ENCODE assay signal across 14 mouse cellular contexts in the genomic region with DNA sequence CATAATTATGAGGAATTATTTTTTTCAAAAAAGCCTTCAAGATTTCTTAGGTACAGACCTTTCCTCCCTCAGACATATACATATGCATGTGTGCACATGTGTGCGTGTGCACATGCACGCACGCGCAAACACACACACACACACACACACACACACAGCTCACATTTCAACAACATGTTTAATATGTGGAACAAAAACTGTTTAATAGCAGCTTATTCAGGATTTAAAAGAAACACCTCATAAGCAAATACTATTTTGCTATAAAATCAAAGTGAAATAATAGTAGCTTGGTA. TPM values are rescaled to one million over a fixed set of nuclear protein-coding genes. Genes with fewer than 3 reads are reported as not detected.
A peak's percentile ranks its signal among the peaks of the same experiment; 100 is the strongest.
DNase-seq lines count a peak whose midpoint lies in the region; ATAC-seq and TF ChIP-seq lines count a peak whose summit lies in the region.
"Had no signal": no experiment of that assay in that cellular context is flagged by ENCODE, and none has a peak within 500 bp of the region (broad histone marks: within the 10 kb centered on the region; RNA-seq: fewer than 3 reads in every experiment).

No protein-coding gene starts in this region.

- no peaks in the 10 kb centered on the region for H3K27me3 ChIP-seq in heart, embryonic 14.5 days (ENCODE audit: control insufficient read depth, insufficient read depth, low read length)
- H3K27me3 ChIP-seq in lung, embryonic 16.5 days (ENCODE audit: control insufficient read depth, insufficient read depth, low read depth, low read length): no peaks in the 10 kb centered on the region
- H3K27me3 ChIP-seq in forebrain, postnatal 0 days (ENCODE audit: insufficient read depth, low read length): no peaks in the 10 kb centered on the region
- H3K27me3 ChIP-seq in midbrain, postnatal 0 days (ENCODE audit: insufficient read depth, low read length): no peaks in the 10 kb centered on the region
- H3K27me3 ChIP-seq: limb, embryonic 15.5 days had no signal

- no peak overlapping the region for H3K4me3 ChIP-seq in heart, embryonic 14.5 days (ENCODE audit: control insufficient read depth in 1 of 2, insufficient read depth in 1 of 2, low read depth in 1 of 2, low read length in 2 of 2)
- H3K4me3 ChIP-seq in lung, embryonic 16.5 days (ENCODE audit: low read length): no peak overlapping the region
- peak overlapping the region; percentile 36 for H3K4me3 ChIP-seq in forebrain, postnatal 0 days (ENCODE audit: low read depth, low read length)
- H3K4me3 ChIP-seq in midbrain, postnatal 0 days (ENCODE audit: low read depth, low read length): peak overlapping the region; percentile 37
- H3K4me3 ChIP-seq: limb, embryonic 15.5 days had no signal

- no peak for DNase-seq in heart, postnatal 10 days
- DNase-seq in lung, postnatal 10 days: no peak
- no peak for DNase-seq in forebrain, postnatal 0 days
- no peak for DNase-seq in midbrain, postnatal 0 days (ENCODE audit: low spot score)
- no peak for DNase-seq in right cerebral cortex, adult 2 months (ENCODE audit: low spot score in 2 of 2)
- no peak for DNase-seq in thymus, postnatal 25 days
- DNase-seq: cerebellum, adult 2 months; gastrocnemius, postnatal 14 days; kidney, adult 11 months; kidney, postnatal 25 days; lung, postnatal 36 days had no signal

- peak overlapping the region; percentile 63; the same call in 1 of the 2 replicates for H3K9ac ChIP-seq in heart, embryonic 14.5 days (ENCODE audit: low read length)
- H3K9ac ChIP-seq in lung, embryonic 16.5 days (ENCODE audit: low read length): no peak overlapping the region
- H3K9ac ChIP-seq in forebrain, postnatal 0 days: peak overlapping the region; percentile 68
- peak overlapping the region; percentile 81 for H3K9ac ChIP-seq in midbrain, postnatal 0 days (replicated peaks; ENCODE audit: low read length, poor library complexity, severe bottlenecking)
- H3K9ac ChIP-seq: limb, embryonic 15.5 days had no signal

- no peak for TF ChIP-seq CTCF in forebrain, postnatal 0 days (IDR thresholded peaks at IDR 0.05; ENCODE audit: low read depth)
- no peak for TF ChIP-seq CTCF in midbrain, postnatal 0 days (IDR thresholded peaks at IDR 0.05)

- H3K36me3 ChIP-seq in heart, embryonic 14.5 days (ENCODE audit: control insufficient read depth, insufficient read depth, low read length): no peaks in the 10 kb centered on the region
- no peaks in the 10 kb centered on the region for H3K36me3 ChIP-seq in lung, embryonic 16.5 days (ENCODE audit: control insufficient read depth, insufficient read depth, low read length)
- H3K36me3 ChIP-seq in forebrain, postnatal 0 days (ENCODE audit: insufficient read depth): no peaks in the 10 kb centered on the region
- H3K36me3 ChIP-seq in midbrain, postnatal 0 days (ENCODE audit: insufficient read depth, low read length): no peaks in the 10 kb centered on the region
- H3K36me3 ChIP-seq: limb, embryonic 15.5 days had no signal

- peak overlapping the region; percentile 57 for H3K4me2 ChIP-seq in heart, embryonic 14.5 days (ENCODE audit: low read length)
- H3K4me2 ChIP-seq in lung, embryonic 16.5 days (ENCODE audit: low read depth, low read length): peak overlapping the region; percentile 36; the same call in 1 of the 2 replicates
- peak overlapping the region; percentile 60 for H3K4me2 ChIP-seq in forebrain, postnatal 0 days (ENCODE audit: low read depth)
- H3K4me2 ChIP-seq in midbrain, postnatal 0 days (ENCODE audit: low read depth, low read length, poor library complexity, severe bottlenecking): peak overlapping the region; percentile 52
- H3K4me2 ChIP-seq: limb, embryonic 15.5 days had no signal

- 94% methylated on average over 4 of the region's 4 CpGs for WGBS in heart, embryonic 14.5 days
- WGBS in lung, embryonic 16.5 days: 93% methylated on average over 4 of the region's 4 CpGs
- 83% methylated on average over 4 of the region's 4 CpGs for WGBS in forebrain, postnatal 0 days
- 74% methylated on average over 4 of the region's 4 CpGs for WGBS in midbrain, postnatal 0 days

- peak overlapping the region; percentile 61 to 67; a peak in 3 of 4 replicates for H3K27ac ChIP-seq in heart, embryonic 14.5 days (replicated peaks in 1 of 2; ENCODE audit: control insufficient read depth in 1 of 2, insufficient read depth in 1 of 2, low read depth in 2 of 2, low read length in 2 of 2)
- no peak overlapping the region for H3K27ac ChIP-seq in lung, embryonic 16.5 days (ENCODE audit: low read length)
- H3K27ac ChIP-seq in forebrain, postnatal 0 days (ENCODE audit: low read depth, low read length): peak overlapping the region; percentile 96
- peak overlapping the region; percentile 91 for H3K27ac ChIP-seq in midbrain, postnatal 0 days (ENCODE audit: low read depth, low read length)
- H3K27ac ChIP-seq: limb, embryonic 15.5 days had no signal

- intact Hi-C loops in heart, postnatal 10 days (cut with DNase I): no loop called here

- peaks cover 20 to 54% of the 10 kb centered on the region in 2 experiments for H3K4me1 ChIP-seq in heart, embryonic 14.5 days (ENCODE audit: control insufficient read depth in 2 of 2, insufficient read depth in 2 of 2, low read length in 2 of 2)
- H3K4me1 ChIP-seq in lung, embryonic 16.5 days (replicated peaks; ENCODE audit: control insufficient read depth, insufficient read depth, low read length): peaks cover 20% of the 10 kb centered on the region
- H3K4me1 ChIP-seq in forebrain, postnatal 0 days (ENCODE audit: insufficient read depth): no peaks in the 10 kb centered on the region
- peaks cover 7% of the 10 kb centered on the region; the same call in 1 of the 2 replicates for H3K4me1 ChIP-seq in midbrain, postnatal 0 days (ENCODE audit: insufficient read depth, low read length)

- no peaks in the 10 kb centered on the region for H3K9me3 ChIP-seq in heart, embryonic 14.5 days (ENCODE audit: control insufficient read depth, low read length)
- no peaks in the 10 kb centered on the region for H3K9me3 ChIP-seq in lung, embryonic 16.5 days (ENCODE audit: control insufficient read depth, low read length)
- no peaks in the 10 kb centered on the region for H3K9me3 ChIP-seq in forebrain, postnatal 0 days (ENCODE audit: low read length)
- H3K9me3 ChIP-seq in midbrain, postnatal 0 days (ENCODE audit: low read length): no peaks in the 10 kb centered on the region
- H3K9me3 ChIP-seq: limb, embryonic 15.5 days had no signal

- no peak for ATAC-seq in heart, embryonic 14.5 days (ENCODE audit: insufficient number of reproducible peaks, insufficient read depth, low FRiP score, low read depth)
- no peak for ATAC-seq in lung, embryonic 16.5 days (ENCODE audit: low read depth)
- ATAC-seq in forebrain, postnatal 0 days: no peak
- ATAC-seq in midbrain, postnatal 0 days (ENCODE audit: low FRiP score): peak; percentile 14; the same call in 1 of the 2 replicates

RNA-seq across cellular contexts. Expression of a gene that starts 19.3 kb away (rescaled TPM):
- 32.9 and 34.2 TPM in 2 replicates for polyA plus RNA-seq in heart, embryonic 14.5 days (2014; fragmentation: Nextera tagmentation; extraction: Ambion mirVana)
- 10 to 100 TPM; 30.2 to 37.0 TPM for total RNA-seq in heart, postnatal 10 days (2021)
- polyA plus RNA-seq in lung, embryonic 16.5 days (2015; fragmentation: Nextera tagmentation; extraction: Ambion mirVana): 27.2 and 29.2 TPM in 2 replicates
- 57.6 and 68.3 TPM in 2 replicates for total RNA-seq in forebrain, postnatal 0 days (2014; rRNA removed)
- 31.8 and 44.2 TPM in 2 replicates for polyA plus RNA-seq in forebrain, postnatal 0 days (2015; fragmentation: Nextera tagmentation; extraction: Ambion mirVana)
- total RNA-seq in midbrain, postnatal 0 days (2014; rRNA removed): 50.7 and 77.7 TPM in 2 replicates
- 46.2 and 49.9 TPM in 2 replicates for polyA plus RNA-seq in midbrain, postnatal 0 days (2015; fragmentation: Nextera tagmentation; extraction: Ambion mirVana)

Comparison
In these comparisons a context has a peak if more than half of its experiments do, and no peak if none do; other contexts are left out.
1. H3K4me3 ChIP-seq: peak in forebrain, postnatal 0 days (single experiment) and midbrain, postnatal 0 days (single experiment); none in heart, embryonic 14.5 days (0 of 2) and lung, embryonic 16.5 days (single experiment).
2. Peak in every context shown above with its lines, with median percentiles within 50 percentile points of each other: H3K4me2 ChIP-seq.